Mouse (Mus musculus): ENCODE results near the gene Mtif3. TPM values are rescaled to one million over a fixed set of nuclear protein-coding genes. Genes with fewer than 3 reads are reported as not detected.

Gene Mtif3
- total and polyA plus RNA-seq, 3 experiments, result 12.2 to 23.3 (median 21.0) TPM

DNA sequence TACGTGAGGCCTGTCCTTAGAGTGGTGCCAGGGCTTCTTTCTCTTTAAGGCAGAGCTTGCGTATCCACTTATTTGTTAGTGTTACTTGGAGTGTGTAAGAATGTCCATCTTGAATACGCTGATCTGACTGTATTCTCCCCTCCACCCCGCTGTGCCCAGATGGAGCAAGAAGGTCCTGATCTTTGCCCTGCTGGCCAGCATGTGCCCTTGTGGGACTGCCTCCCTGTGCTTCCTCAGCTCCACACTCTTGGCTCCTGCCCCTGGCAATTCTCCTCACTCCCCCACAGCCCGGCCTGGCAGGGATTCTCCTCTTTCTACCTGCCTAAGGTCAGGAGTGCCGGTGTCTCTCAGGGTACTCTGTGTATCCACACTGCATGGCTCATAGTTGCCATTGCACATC is 17.8 kb upstream of the Mtif3 start:
- TF ChIP-seq CTCF (IDR thresholded peaks at IDR 0.05), result no peak
- no peak for TF ChIP-seq EP300 (IDR thresholded peaks at IDR 0.05; ENCODE audit: insufficient read depth, low read depth, low read length)
- no peak for TF ChIP-seq POLR2A (IDR thresholded peaks at IDR 0.05; ENCODE audit: insufficient read depth, low read depth, low read length)
- Histone ChIP-seq H3K36me3 (ENCODE audit: control insufficient read depth, insufficient read depth, low read length) (no peaks in the 10 kb centered on the region), H3K4me1 (ENCODE audit: control insufficient read depth, insufficient read depth, low read length) (no peaks in the 10 kb centered on the region), H3K79me2 (replicated peaks; ENCODE audit: control insufficient read depth, insufficient read depth, low read length) (no peaks in the 10 kb centered on the region), H3K9ac (ENCODE audit: low read depth, low read length) (no peak overlapping the region), H3K4me3 (no peak overlapping the region), H3K27me3 (ENCODE audit: control insufficient read depth, insufficient read depth, low read length) (peaks cover 2% of the 10 kb centered on the region; the same call in 1 of the 2 replicates), H3K27ac (no peak overlapping the region)
- no peak for DNase-seq
- 79% methylated on average over 6 of the region's 6 CpGs for WGBS
- intact Hi-C loops (cut with DNase I), result loop anchor here (5.0 kb wide), 3 partner anchors 39 to 336 kb away; no protein-coding TSS in a partner anchor

DNA sequence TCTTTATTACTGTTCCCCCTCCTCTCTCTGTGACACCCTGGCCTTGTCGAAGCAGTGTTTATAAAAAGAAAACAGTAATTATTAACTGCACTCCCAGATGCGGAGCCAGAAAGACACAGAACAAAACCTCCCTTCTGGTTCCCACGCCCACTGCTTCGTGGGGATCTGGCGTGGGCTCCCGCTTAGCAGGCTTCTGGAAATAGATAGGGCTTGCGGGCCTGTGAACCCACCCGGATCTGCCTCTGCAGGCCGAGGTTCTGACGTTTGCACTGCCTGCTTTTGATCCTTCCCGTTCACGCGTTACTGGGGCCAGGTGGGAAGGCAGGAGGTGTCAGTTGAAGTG is 11.2 kb upstream of the Mtif3 start:
- DNase-seq, result no peak
- Histone ChIP-seq H3K4me1 (ENCODE audit: control insufficient read depth, insufficient read depth, low read length) (no peaks in the 10 kb centered on the region), H3K9ac (ENCODE audit: low read depth, low read length) (no peak overlapping the region), H3K4me3 (no peak overlapping the region), H3K36me3 (ENCODE audit: control insufficient read depth, insufficient read depth, low read length) (no peaks in the 10 kb centered on the region), H3K27me3 (ENCODE audit: control insufficient read depth, insufficient read depth, low read length) (no peaks in the 10 kb centered on the region), H3K79me2 (replicated peaks; ENCODE audit: control insufficient read depth, insufficient read depth, low read length) (no peaks in the 10 kb centered on the region), H3K27ac (no peak overlapping the region)
- intact Hi-C loops (cut with DNase I), result no loop called here
- TF ChIP-seq POLR2A (IDR thresholded peaks at IDR 0.05; ENCODE audit: insufficient read depth, low read depth, low read length), result no peak
- TF ChIP-seq EP300 (IDR thresholded peaks at IDR 0.05; ENCODE audit: insufficient read depth, low read depth, low read length), result no peak
- TF ChIP-seq CTCF (IDR thresholded peaks at IDR 0.05), result no peak
- WGBS, result 51% methylated on average over 13 of the region's 13 CpGs

DNA sequence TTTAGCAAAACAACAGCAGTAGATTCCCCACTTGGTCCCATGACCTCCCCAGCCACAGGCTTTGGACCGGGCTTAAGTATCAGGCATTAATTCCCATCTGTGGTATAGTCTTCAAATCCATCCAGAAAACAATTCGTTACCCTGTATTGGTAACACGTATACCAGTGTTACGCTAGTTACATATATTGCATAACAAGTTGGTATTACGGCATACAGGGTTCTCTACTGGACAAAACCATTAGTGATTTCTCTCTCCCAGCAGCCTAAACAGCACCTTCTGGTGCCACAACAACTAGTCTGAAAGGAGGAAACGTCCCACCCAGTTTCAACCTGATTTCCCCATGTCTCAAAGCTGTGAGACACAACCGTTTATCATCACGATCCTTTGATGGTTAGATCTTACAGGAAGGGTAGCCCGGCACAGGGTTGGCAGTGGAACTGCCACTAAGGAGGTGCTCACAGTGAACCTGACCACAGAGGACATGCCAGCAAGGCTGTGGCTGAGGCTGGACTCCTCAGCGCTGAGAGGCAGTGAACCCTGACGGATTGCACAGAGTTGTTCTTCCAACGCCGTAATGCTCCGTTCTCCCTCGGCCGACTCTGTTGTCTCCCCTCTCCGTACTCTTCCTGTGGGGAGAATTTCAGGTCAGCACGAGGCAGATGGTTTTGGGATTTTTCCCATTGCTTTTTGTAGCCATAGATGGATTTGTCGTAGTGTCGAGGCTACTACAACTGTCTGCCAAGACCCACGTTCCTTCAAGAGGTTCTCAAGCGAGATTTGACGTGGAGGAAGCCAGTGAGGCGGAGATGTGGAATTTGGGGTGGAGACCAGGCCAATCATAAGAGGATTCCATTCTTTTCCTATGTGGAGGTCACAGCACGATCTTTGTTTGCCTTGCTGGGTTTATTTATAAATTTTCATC is 10.5 kb upstream of the Mtif3 start:
- Histone ChIP-seq H3K4me3 (no peak overlapping the region), H3K27ac (no peak overlapping the region), H3K4me1 (ENCODE audit: control insufficient read depth, insufficient read depth, low read length) (no peaks in the 10 kb centered on the region), H3K9ac (ENCODE audit: low read depth, low read length) (no peak overlapping the region), H3K27me3 (ENCODE audit: control insufficient read depth, insufficient read depth, low read length) (no peaks in the 10 kb centered on the region), H3K79me2 (replicated peaks; ENCODE audit: control insufficient read depth, insufficient read depth, low read length) (no peaks in the 10 kb centered on the region), H3K36me3 (ENCODE audit: control insufficient read depth, insufficient read depth, low read length) (no peaks in the 10 kb centered on the region)
- intact Hi-C loops (cut with DNase I), result no loop called here
- 73% methylated on average over 25 of the region's 25 CpGs for WGBS
- no peak for DNase-seq
- TF ChIP-seq EP300 (IDR thresholded peaks at IDR 0.05; ENCODE audit: insufficient read depth, low read depth, low read length) (no peak), POLR2A (IDR thresholded peaks at IDR 0.05; ENCODE audit: insufficient read depth, low read depth, low read length) (no peak), CTCF (IDR thresholded peaks at IDR 0.05) (no peak)

DNA sequence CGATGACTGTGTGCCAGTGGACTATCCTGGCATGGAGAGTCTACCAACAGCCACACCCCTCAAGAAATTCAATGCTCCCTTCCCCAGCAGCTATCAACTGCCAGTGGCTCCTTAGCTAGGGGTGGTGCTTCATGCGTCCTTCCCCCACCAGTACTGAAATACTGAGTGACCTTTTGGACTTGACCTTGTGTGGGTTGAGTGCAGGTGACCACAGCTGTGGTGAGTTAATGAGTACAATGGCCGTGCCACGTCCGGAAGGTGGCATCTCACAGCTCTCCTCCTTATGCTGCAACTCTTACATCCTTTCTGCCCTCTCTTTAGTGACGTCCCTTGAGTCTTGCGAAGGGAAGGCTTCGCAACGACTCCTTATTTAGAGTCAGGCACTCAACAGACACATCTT is 9.8 kb upstream of the Mtif3 start:
- Histone ChIP-seq H3K9ac (ENCODE audit: low read depth, low read length) (no peak overlapping the region), H3K27ac (no peak overlapping the region), H3K27me3 (ENCODE audit: control insufficient read depth, insufficient read depth, low read length) (no peaks in the 10 kb centered on the region), H3K4me1 (ENCODE audit: control insufficient read depth, insufficient read depth, low read length) (no peaks in the 10 kb centered on the region), H3K4me3 (no peak overlapping the region), H3K79me2 (replicated peaks; ENCODE audit: control insufficient read depth, insufficient read depth, low read length) (no peaks in the 10 kb centered on the region), H3K36me3 (ENCODE audit: control insufficient read depth, insufficient read depth, low read length) (no peaks in the 10 kb centered on the region)
- WGBS, result 87% methylated on average over 9 of the region's 9 CpGs
- intact Hi-C loops (cut with DNase I), result no loop called here
- TF ChIP-seq POLR2A (IDR thresholded peaks at IDR 0.05; ENCODE audit: insufficient read depth, low read depth, low read length) (no peak), CTCF (IDR thresholded peaks at IDR 0.05) (no peak), EP300 (IDR thresholded peaks at IDR 0.05; ENCODE audit: insufficient read depth, low read depth, low read length) (no peak)
- no peak for DNase-seq

DNA sequence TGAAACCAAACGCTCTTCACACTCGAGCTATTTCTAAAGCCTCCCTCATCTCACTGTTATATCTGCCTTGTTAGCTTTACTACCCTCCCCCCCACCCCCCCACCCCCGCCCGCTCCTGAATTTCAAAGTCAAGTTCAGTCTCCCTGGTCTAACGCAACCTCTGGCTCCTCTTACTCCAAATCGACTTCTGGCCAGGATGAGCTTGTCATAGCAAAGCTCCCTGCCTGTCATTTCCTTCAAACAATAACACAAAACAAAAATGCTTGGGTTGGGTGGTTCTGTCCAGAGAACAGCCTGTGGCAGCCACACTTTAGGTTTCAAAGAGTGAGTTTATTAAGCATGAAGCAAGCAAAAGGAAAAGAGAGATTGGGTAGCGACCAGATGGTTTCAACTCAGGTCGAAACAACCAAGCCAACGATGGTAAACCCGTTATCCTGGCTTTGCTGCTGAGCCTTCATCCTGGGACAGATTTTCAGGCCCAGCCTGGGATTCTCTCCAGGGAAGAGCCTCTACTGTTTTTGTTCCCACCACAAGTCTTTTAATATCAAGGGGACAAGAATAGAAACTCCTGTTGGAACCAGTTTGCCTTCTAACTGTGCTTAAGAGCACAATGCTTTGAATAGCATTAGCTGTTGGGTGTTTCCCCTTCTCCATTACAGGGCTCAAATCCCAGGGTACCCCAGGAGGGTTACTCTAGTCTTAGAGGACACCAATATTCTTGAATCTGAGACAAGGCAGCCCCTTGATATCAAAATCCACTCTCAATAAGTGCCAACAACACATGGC is 8.4 kb upstream of the Mtif3 start:
- H3K27ac ChIP-seq, result no peak overlapping the region
- TF ChIP-seq POLR2A (IDR thresholded peaks at IDR 0.05; ENCODE audit: insufficient read depth, low read depth, low read length) (no peak), EP300 (IDR thresholded peaks at IDR 0.05; ENCODE audit: insufficient read depth, low read depth, low read length) (no peak), CTCF (IDR thresholded peaks at IDR 0.05) (no peak)
- intact Hi-C loops (cut with DNase I), result no loop called here

More for the DNA sequence above, 8.4 kb upstream of the Mtif3 start:
- WGBS, result 58% methylated on average over 10 of the region's 10 CpGs
- Histone ChIP-seq H3K4me3 (no peak overlapping the region), H3K27me3 (ENCODE audit: control insufficient read depth, insufficient read depth, low read length) (no peaks in the 10 kb centered on the region), H3K9ac (ENCODE audit: low read depth, low read length) (no peak overlapping the region), H3K79me2 (replicated peaks; ENCODE audit: control insufficient read depth, insufficient read depth, low read length) (no peaks in the 10 kb centered on the region), H3K4me1 (ENCODE audit: control insufficient read depth, insufficient read depth, low read length) (no peaks in the 10 kb centered on the region), H3K36me3 (ENCODE audit: control insufficient read depth, insufficient read depth, low read length) (no peaks in the 10 kb centered on the region)
- DNase-seq, result no peak
